Mouse (Mus musculus): ENCODE results near the gene Macf1. TPM values are rescaled to one million over a fixed set of nuclear protein-coding genes. Genes with fewer than 3 reads are reported as not detected.
"Not testable (repeated sequence)": the region's sequence is repeated elsewhere in the genome, so short reads cannot be mapped to it uniquely, and the experiment has no call there.

Macf1 gene
- polyA plus RNA-seq, 1 experiment: 251 TPM

- Histone ChIP-seq H3K27ac (ENCODE audit: insufficient read depth, low read length) (peak overlapping the region; percentile 87), H3K9me3 (replicated peaks; ENCODE audit: control insufficient read depth, insufficient read depth, low read length, poor library complexity, severe bottlenecking) (no peaks in the 10 kb centered on the region), H3K27me3 (ENCODE audit: control insufficient read depth, insufficient read depth, low read length, poor library complexity, severe bottlenecking) (no peaks in the 10 kb centered on the region), H3K4me3 (ENCODE audit: low read depth, low read length) (no peak overlapping the region), H3K36me3 (ENCODE audit: control insufficient read depth, insufficient read depth, low read length, poor library complexity, severe bottlenecking) (no peaks in the 10 kb centered on the region; the same call in 1 of the 2 replicates), H3K9ac (ENCODE audit: low read depth, poor library complexity, severe bottlenecking) (no peak overlapping the region), H3K4me1 (ENCODE audit: control insufficient read depth, insufficient read depth, low read length) (peaks cover 2% of the 10 kb centered on the region)
- TF ChIP-seq POLR2A (IDR thresholded peaks at IDR 0.05; ENCODE audit: insufficient read depth, low read length) (no peak), EP300 (IDR thresholded peaks at IDR 0.05; ENCODE audit: insufficient read depth, low read depth, low read length) (peak; percentile 79)
These were observed 47.0 kb downstream of the Macf1 start for GRCm38 (mm10) chr4:123637136-123637535.

DNA sequence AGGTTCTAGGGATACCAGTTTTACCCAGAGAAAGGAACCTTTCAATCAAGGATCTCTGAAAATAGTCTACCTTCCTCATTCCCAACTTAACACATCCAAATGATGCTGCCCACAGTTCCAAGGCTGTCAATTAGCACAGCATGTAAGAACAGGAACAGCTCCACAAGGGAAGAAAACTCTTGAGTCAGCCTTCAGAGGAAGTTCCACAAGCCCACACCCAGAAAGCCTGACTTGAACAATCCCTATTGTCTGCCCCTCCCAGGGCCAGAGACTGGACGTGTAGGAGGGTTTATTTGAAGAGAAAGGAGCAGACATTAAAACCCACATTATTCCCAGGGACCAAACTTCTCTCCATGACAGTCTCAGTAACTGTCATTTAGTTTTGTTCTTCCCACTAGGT, 48.7 kb downstream of the Macf1 start:
- no peaks in the 10 kb centered on the region for H3K27me3 ChIP-seq (ENCODE audit: control insufficient read depth, insufficient read depth, low read length, poor library complexity, severe bottlenecking)
- no peaks in the 10 kb centered on the region; the same call in 1 of the 2 replicates for H3K36me3 ChIP-seq (ENCODE audit: control insufficient read depth, insufficient read depth, low read length, poor library complexity, severe bottlenecking)
- H3K9ac ChIP-seq (ENCODE audit: low read depth, poor library complexity, severe bottlenecking): no peak overlapping the region
- no peak overlapping the region for H3K4me3 ChIP-seq (ENCODE audit: low read depth, low read length)
- no peaks in the 10 kb centered on the region for H3K9me3 ChIP-seq (replicated peaks; ENCODE audit: control insufficient read depth, insufficient read depth, low read length, poor library complexity, severe bottlenecking)
- peaks cover 4% of the 10 kb centered on the region for H3K4me1 ChIP-seq (ENCODE audit: control insufficient read depth, insufficient read depth, low read length)
- peak overlapping the region; percentile 81 for H3K27ac ChIP-seq (ENCODE audit: insufficient read depth, low read length)
- TF ChIP-seq EP300 (IDR thresholded peaks at IDR 0.05; ENCODE audit: insufficient read depth, low read depth, low read length): no peak
- no peak for TF ChIP-seq CTCF (IDR thresholded peaks at IDR 0.05; ENCODE audit: low read depth, low read length)
- TF ChIP-seq POLR2A (IDR thresholded peaks at IDR 0.05; ENCODE audit: insufficient read depth, low read length): no peak

- Histone ChIP-seq H3K36me3 (ENCODE audit: control insufficient read depth, insufficient read depth, low read length, poor library complexity, severe bottlenecking) (no peaks in the 10 kb centered on the region), H3K4me3 (ENCODE audit: low read depth, low read length) (no peak overlapping the region), H3K9me3 (replicated peaks; ENCODE audit: control insufficient read depth, insufficient read depth, low read length, poor library complexity, severe bottlenecking) (no peaks in the 10 kb centered on the region), H3K27ac (ENCODE audit: insufficient read depth, low read length) (peak overlapping the region; percentile 81), H3K27me3 (ENCODE audit: control insufficient read depth, insufficient read depth, low read length, poor library complexity, severe bottlenecking) (no peaks in the 10 kb centered on the region), H3K4me1 (ENCODE audit: control insufficient read depth, insufficient read depth, low read length) (peaks cover 4% of the 10 kb centered on the region), H3K9ac (ENCODE audit: low read depth, poor library complexity, severe bottlenecking) (no peak overlapping the region; the same call in 1 of the 2 replicates)
- TF ChIP-seq EP300 (IDR thresholded peaks at IDR 0.05; ENCODE audit: insufficient read depth, low read depth, low read length) (no peak), POLR2A (IDR thresholded peaks at IDR 0.05; ENCODE audit: insufficient read depth, low read length) (no peak), CTCF (IDR thresholded peaks at IDR 0.05; ENCODE audit: low read depth, low read length) (no peak)
These were observed 49.7 kb downstream of the Macf1 start for GRCm38 (mm10) chr4:123634436-123634835.

DNA sequence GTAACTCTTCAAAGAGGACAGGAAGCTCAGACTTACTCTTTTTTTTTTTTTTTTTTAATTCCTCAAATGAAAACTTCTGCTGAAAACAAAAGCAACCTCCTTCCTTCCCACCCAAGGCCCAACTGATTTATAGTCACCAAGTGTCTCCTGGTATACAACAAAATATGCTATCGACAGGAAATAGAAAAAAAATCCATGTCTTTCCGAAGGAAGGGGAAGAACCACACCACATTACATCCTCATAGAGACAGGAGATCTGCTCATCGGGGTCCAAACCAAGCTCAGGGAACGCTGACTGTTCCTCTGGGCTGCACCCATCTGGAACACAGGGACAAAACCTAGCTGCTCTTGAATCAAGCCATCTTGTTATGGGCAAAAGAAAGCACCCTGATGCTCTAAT, 50.3 kb downstream of the Macf1 start:
- H3K27ac ChIP-seq (ENCODE audit: insufficient read depth, low read length): peak overlapping the region; percentile 81
- TF ChIP-seq POLR2A (IDR thresholded peaks at IDR 0.05; ENCODE audit: insufficient read depth, low read length) (no peak), EP300 (IDR thresholded peaks at IDR 0.05; ENCODE audit: insufficient read depth, low read depth, low read length) (no peak), CTCF (IDR thresholded peaks at IDR 0.05; ENCODE audit: low read depth, low read length) (no peak)

GRCm38 (mm10) chr4:123633370-123633769, 50.8 kb downstream of the Macf1 start:
- H3K27me3 ChIP-seq (ENCODE audit: control insufficient read depth, insufficient read depth, low read length, poor library complexity, severe bottlenecking): no peaks in the 10 kb centered on the region
- no peaks in the 10 kb centered on the region for H3K9me3 ChIP-seq (replicated peaks; ENCODE audit: control insufficient read depth, insufficient read depth, low read length, poor library complexity, severe bottlenecking)
- H3K4me1 ChIP-seq (ENCODE audit: control insufficient read depth, insufficient read depth, low read length): peaks cover 4% of the 10 kb centered on the region
- peak overlapping the region; percentile 81 for H3K27ac ChIP-seq (ENCODE audit: insufficient read depth, low read length)
- no peak overlapping the region for H3K4me3 ChIP-seq (ENCODE audit: low read depth, low read length)
- H3K36me3 ChIP-seq (ENCODE audit: control insufficient read depth, insufficient read depth, low read length, poor library complexity, severe bottlenecking): no peaks in the 10 kb centered on the region
- TF ChIP-seq CTCF (IDR thresholded peaks at IDR 0.05; ENCODE audit: low read depth, low read length) (peak; percentile 82), POLR2A (IDR thresholded peaks at IDR 0.05; ENCODE audit: insufficient read depth, low read length) (no peak), EP300 (IDR thresholded peaks at IDR 0.05; ENCODE audit: insufficient read depth, low read depth, low read length) (peak; percentile 99)
- no peak overlapping the region; the same call in 1 of the 2 replicates for H3K9ac ChIP-seq (ENCODE audit: low read depth, poor library complexity, severe bottlenecking)

More for the DNA sequence above, 50.3 kb downstream of the Macf1 start:
- no peaks in the 10 kb centered on the region for H3K9me3 ChIP-seq (replicated peaks; ENCODE audit: control insufficient read depth, insufficient read depth, low read length, poor library complexity, severe bottlenecking)
- no peaks in the 10 kb centered on the region for H3K27me3 ChIP-seq (ENCODE audit: control insufficient read depth, insufficient read depth, low read length, poor library complexity, severe bottlenecking)
- no peaks in the 10 kb centered on the region for H3K36me3 ChIP-seq (ENCODE audit: control insufficient read depth, insufficient read depth, low read length, poor library complexity, severe bottlenecking)
- H3K4me1 ChIP-seq (ENCODE audit: control insufficient read depth, insufficient read depth, low read length): peaks cover 4% of the 10 kb centered on the region
- H3K9ac ChIP-seq (ENCODE audit: low read depth, poor library complexity, severe bottlenecking): no peak overlapping the region; the same call in 1 of the 2 replicates
- no peak overlapping the region for H3K4me3 ChIP-seq (ENCODE audit: low read depth, low read length)

GRCm38 (mm10) chr4:123632116-123632515, 52.0 kb downstream of the Macf1 start:
- H3K27me3 ChIP-seq (ENCODE audit: control insufficient read depth, insufficient read depth, low read length, poor library complexity, severe bottlenecking); H3K4me1 ChIP-seq (ENCODE audit: control insufficient read depth, insufficient read depth, low read length); H3K36me3 ChIP-seq (ENCODE audit: control insufficient read depth, insufficient read depth, low read length, poor library complexity, severe bottlenecking); H3K9me3 ChIP-seq (replicated peaks; ENCODE audit: control insufficient read depth, insufficient read depth, low read length, poor library complexity, severe bottlenecking); H3K9ac ChIP-seq (ENCODE audit: low read depth, poor library complexity, severe bottlenecking); H3K4me3 ChIP-seq (ENCODE audit: low read depth, low read length): not testable (repeated sequence)
- peak overlapping the region; percentile 79 for H3K27ac ChIP-seq (ENCODE audit: insufficient read depth, low read length)

Data from ES-Bruce4 (cell line).